Mouse (Mus musculus): Measurements from ENCODE around the gene Carf. TPM values are rescaled to one million over a fixed set of nuclear protein-coding genes. Genes with fewer than 3 reads are reported as not detected.
A peak's percentile ranks its signal among the peaks of the same experiment; 100 is the strongest.
"Not testable (repeated sequence)": the region's sequence is repeated elsewhere in the genome, so short reads cannot be mapped to it uniquely, and the experiment has no call there.

The Carf gene
- polyA plus RNA-seq, 1 experiment from 2014 or later, result 5.4 TPM

GRCm38 (mm10) chr1:60169626-60170025 lies 71.6 kb downstream of the Carf start:
- Histone ChIP-seq H3K9me3 (replicated peaks; ENCODE audit: control insufficient read depth, low read length) (no peaks in the 10 kb centered on the region), H3K27ac (ENCODE audit: low read length) (peak overlapping the region; percentile 23; the same call in 1 of the 2 replicates), H3K4me2 (ENCODE audit: low read depth, low read length) (no peak overlapping the region), H3K4me3 (ENCODE audit: low read length) (no peak overlapping the region), H3K36me3 (ENCODE audit: control insufficient read depth, insufficient read depth) (no peaks in the 10 kb centered on the region), H3K9ac (ENCODE audit: low read length) (peak overlapping the region; percentile 25; the same call in 1 of the 2 replicates), H3K27me3 (ENCODE audit: control insufficient read depth, insufficient read depth, low read length) (no peaks in the 10 kb centered on the region), H3K4me1 (ENCODE audit: control insufficient read depth, insufficient read depth, low read length) (peaks cover 7% of the 10 kb centered on the region)
- no peak for ATAC-seq (replicated peaks; ENCODE audit: extremely low read depth, insufficient read depth, low FRiP score)
- 56% methylated on average over 2 of the region's 2 CpGs for WGBS

GRCm38 (mm10) chr1:60170251-60170650 lies 72.2 kb downstream of the Carf start:
- Histone ChIP-seq H3K4me2 (ENCODE audit: low read depth, low read length) (no peak overlapping the region), H3K36me3 (ENCODE audit: control insufficient read depth, insufficient read depth) (no peaks in the 10 kb centered on the region), H3K9me3 (replicated peaks; ENCODE audit: control insufficient read depth, low read length) (no peaks in the 10 kb centered on the region), H3K9ac (ENCODE audit: low read length) (no peak overlapping the region), H3K27ac (ENCODE audit: low read length) (peak overlapping the region; percentile 13; the same call in 1 of the 2 replicates), H3K4me3 (ENCODE audit: low read length) (no peak overlapping the region), H3K27me3 (ENCODE audit: control insufficient read depth, insufficient read depth, low read length) (no peaks in the 10 kb centered on the region), H3K4me1 (ENCODE audit: control insufficient read depth, insufficient read depth, low read length) (peaks cover 7% of the 10 kb centered on the region)
- WGBS, result 73% methylated on average over 2 of the region's 2 CpGs
- no peak for ATAC-seq (replicated peaks; ENCODE audit: extremely low read depth, insufficient read depth, low FRiP score)

- Histone ChIP-seq H3K4me1 (ENCODE audit: control insufficient read depth, insufficient read depth, low read length) (peaks cover 7% of the 10 kb centered on the region), H3K9me3 (replicated peaks; ENCODE audit: control insufficient read depth, low read length) (no peaks in the 10 kb centered on the region), H3K4me2 (ENCODE audit: low read depth, low read length) (no peak overlapping the region), H3K9ac (ENCODE audit: low read length) (no peak overlapping the region), H3K36me3 (ENCODE audit: control insufficient read depth, insufficient read depth) (no peaks in the 10 kb centered on the region), H3K27ac (ENCODE audit: low read length) (no peak overlapping the region), H3K27me3 (ENCODE audit: control insufficient read depth, insufficient read depth, low read length) (no peaks in the 10 kb centered on the region), H3K4me3 (ENCODE audit: low read length) (no peak overlapping the region)
- 77% methylated on average over 3 of the region's 3 CpGs for WGBS
- no peak for ATAC-seq (replicated peaks; ENCODE audit: extremely low read depth, insufficient read depth, low FRiP score)
Observed at GRCm38 (mm10) chr1:60173119-60173518, 75.1 kb downstream of the Carf start.

GRCm38 (mm10) chr1:60177814-60178213 lies 79.8 kb downstream of the Carf start:
- H3K9ac ChIP-seq (ENCODE audit: low read length); H3K27me3 ChIP-seq (ENCODE audit: control insufficient read depth, insufficient read depth, low read length); H3K4me3 ChIP-seq (ENCODE audit: low read length); H3K4me2 ChIP-seq (ENCODE audit: low read depth, low read length); H3K36me3 ChIP-seq (ENCODE audit: control insufficient read depth, insufficient read depth); H3K4me1 ChIP-seq (ENCODE audit: control insufficient read depth, insufficient read depth, low read length); H3K9me3 ChIP-seq (replicated peaks; ENCODE audit: control insufficient read depth, low read length); ATAC-seq (replicated peaks; ENCODE audit: extremely low read depth, insufficient read depth, low FRiP score); H3K27ac ChIP-seq (ENCODE audit: low read length): not testable (repeated sequence)
- WGBS, result 74% methylated on average over 1 of the region's 1 CpGs

- Histone ChIP-seq H3K27me3 (ENCODE audit: control insufficient read depth, insufficient read depth, low read length) (no peaks in the 10 kb centered on the region), H3K4me3 (ENCODE audit: low read length) (peak overlapping the region; percentile 92), H3K4me2 (ENCODE audit: low read depth, low read length) (peak overlapping the region; percentile 74), H3K4me1 (ENCODE audit: control insufficient read depth, insufficient read depth, low read length) (peaks cover 10% of the 10 kb centered on the region), H3K36me3 (ENCODE audit: control insufficient read depth, insufficient read depth) (no peaks in the 10 kb centered on the region), H3K9me3 (replicated peaks; ENCODE audit: control insufficient read depth, low read length) (no peaks in the 10 kb centered on the region), H3K27ac (ENCODE audit: low read length) (no peak overlapping the region), H3K9ac (ENCODE audit: low read length) (peak overlapping the region; percentile 81)
- no peak for ATAC-seq (replicated peaks; ENCODE audit: extremely low read depth, insufficient read depth, low FRiP score)
- whole genome bisulfite sequencing, result 29% methylated on average over 4 of the region's 4 CpGs
Observed at GRCm38 (mm10) chr1:60179376-60179775, 81.3 kb downstream of the Carf start.

GRCm38 (mm10) chr1:60179932-60180783 lies 82.1 kb downstream of the Carf start, which contains the start of gene Nbeal1:
Gene Nbeal1, plus strand, starts transcription at chr1:60180599.
- no peaks in the 10 kb centered on the region for H3K9me3 ChIP-seq (replicated peaks; ENCODE audit: control insufficient read depth, low read length)
- peaks cover 10% of the 10 kb centered on the region for H3K4me1 ChIP-seq (ENCODE audit: control insufficient read depth, insufficient read depth, low read length)
- peak; percentile 98 for ATAC-seq (replicated peaks; ENCODE audit: extremely low read depth, insufficient read depth, low FRiP score)
- WGBS, result under 1% methylated on average over 72 of the region's 74 CpGs
- H3K4me3 ChIP-seq (ENCODE audit: low read length), result peak within 1 kb of the TSS; percentile 92
- no peaks in the 10 kb centered on the region for H3K27me3 ChIP-seq (ENCODE audit: control insufficient read depth, insufficient read depth, low read length)
- peak within 1 kb of the TSS; percentile 97 for H3K27ac ChIP-seq (ENCODE audit: low read length)
- H3K4me2 ChIP-seq (ENCODE audit: low read depth, low read length), result peak within 1 kb of the TSS; percentile 74
- H3K36me3 ChIP-seq (ENCODE audit: control insufficient read depth, insufficient read depth), result no peaks in the 10 kb centered on the region
- H3K9ac ChIP-seq (ENCODE audit: low read length), result peak within 1 kb of the TSS; percentile 90

GRCm38 (mm10) chr1:60180784-60181221 lies 82.8 kb downstream of the Carf start:
- peak overlapping the region; percentile 90 for H3K9ac ChIP-seq (ENCODE audit: low read length)
- H3K9me3 ChIP-seq (replicated peaks; ENCODE audit: control insufficient read depth, low read length), result no peaks in the 10 kb centered on the region
- peak overlapping the region; percentile 92 for H3K4me3 ChIP-seq (ENCODE audit: low read length)
- H3K4me1 ChIP-seq (ENCODE audit: control insufficient read depth, insufficient read depth, low read length), result peaks cover 10% of the 10 kb centered on the region
- H3K27me3 ChIP-seq (ENCODE audit: control insufficient read depth, insufficient read depth, low read length), result no peaks in the 10 kb centered on the region
- peak overlapping the region; percentile 72 for H3K4me2 ChIP-seq (ENCODE audit: low read depth, low read length)
- WGBS, result 0% methylated on average over 30 of the region's 30 CpGs
- peak; percentile 81 for ATAC-seq (replicated peaks; ENCODE audit: extremely low read depth, insufficient read depth, low FRiP score)
- no peaks in the 10 kb centered on the region for H3K36me3 ChIP-seq (ENCODE audit: control insufficient read depth, insufficient read depth)
- H3K27ac ChIP-seq (ENCODE audit: low read length), result peak overlapping the region; percentile 97

- no peak overlapping the region for H3K4me3 ChIP-seq (ENCODE audit: low read length)
- H3K27ac ChIP-seq (ENCODE audit: low read length), result no peak overlapping the region
- ATAC-seq (replicated peaks; ENCODE audit: extremely low read depth, insufficient read depth, low FRiP score), result no peak
- H3K36me3 ChIP-seq (ENCODE audit: control insufficient read depth, insufficient read depth), result no peaks in the 10 kb centered on the region
- no peaks in the 10 kb centered on the region for H3K4me1 ChIP-seq (ENCODE audit: control insufficient read depth, insufficient read depth, low read length)
- no peak overlapping the region for H3K9ac ChIP-seq (ENCODE audit: low read length)
- H3K4me2 ChIP-seq (ENCODE audit: low read depth, low read length), result no peak overlapping the region
- H3K9me3 ChIP-seq (replicated peaks; ENCODE audit: control insufficient read depth, low read length), result no peaks in the 10 kb centered on the region
- H3K27me3 ChIP-seq (ENCODE audit: control insufficient read depth, insufficient read depth, low read length), result no peaks in the 10 kb centered on the region
Observed at GRCm38 (mm10) chr1:60188454-60188853, 90.4 kb downstream of the Carf start.

GRCm38 (mm10) chr1:60196813-60197212 lies 98.8 kb downstream of the Carf start:
- no peak for ATAC-seq (replicated peaks; ENCODE audit: extremely low read depth, insufficient read depth, low FRiP score)
- no peaks in the 10 kb centered on the region for H3K4me1 ChIP-seq (ENCODE audit: control insufficient read depth, insufficient read depth, low read length)
- 76% methylated on average over 3 of the region's 3 CpGs for WGBS

More at GRCm38 (mm10) chr1:60196813-60197212, 98.8 kb downstream of the Carf start:
- Histone ChIP-seq H3K4me3 (ENCODE audit: low read length) (no peak overlapping the region), H3K4me2 (ENCODE audit: low read depth, low read length) (no peak overlapping the region), H3K27ac (ENCODE audit: low read length) (no peak overlapping the region), H3K9me3 (replicated peaks; ENCODE audit: control insufficient read depth, low read length) (no peaks in the 10 kb centered on the region), H3K36me3 (ENCODE audit: control insufficient read depth, insufficient read depth) (peaks cover 18% of the 10 kb centered on the region), H3K27me3 (ENCODE audit: control insufficient read depth, insufficient read depth, low read length) (no peaks in the 10 kb centered on the region), H3K9ac (ENCODE audit: low read length) (no peak overlapping the region)

Measured in heart, embryonic 16.5 days (tissue).